Mouse (Mus musculus): ENCODE measurements at regions not wholly inside any gene's neighbourhood (a gene's known extent, or its start where the extent isn't known, plus 50 kb on each side); places are given as distances from the start of the nearest gene placed in this dataset.
A peak's percentile ranks its signal among the peaks of the same experiment; 100 is the strongest.

GRCm38 (mm10) chr16:29950136-29950535 lies 114.0 kb upstream of the Hes1 start:
- TF ChIP-seq GATA4 (IDR thresholded peaks at IDR 0.05; ENCODE audit: insufficient replicate concordance, low read length), result no peak

GRCm38 (mm10) chr16:29950791-29951190 lies 113.4 kb upstream of the Hes1 start:
- no peak for TF ChIP-seq GATA4 (IDR thresholded peaks at IDR 0.05; ENCODE audit: insufficient replicate concordance, low read length)

- TF ChIP-seq GATA4 (IDR thresholded peaks at IDR 0.05; ENCODE audit: insufficient replicate concordance, low read length), result no peak
These were observed 109.5 kb upstream of the Hes1 start for GRCm38 (mm10) chr16:29954700-29955099.

GRCm38 (mm10) chr16:29956904-29957303 lies 107.3 kb upstream of the Hes1 start:
- no peak for TF ChIP-seq GATA4 (IDR thresholded peaks at IDR 0.05; ENCODE audit: insufficient replicate concordance, low read length)

- TF ChIP-seq GATA4 (IDR thresholded peaks at IDR 0.05; ENCODE audit: insufficient replicate concordance, low read length), result no peak
These were observed 104.1 kb upstream of the Hes1 start for GRCm38 (mm10) chr16:29959939-29960637.

GRCm38 (mm10) chr16:29963284-29963683 lies 100.9 kb upstream of the Hes1 start:
- TF ChIP-seq GATA4 (IDR thresholded peaks at IDR 0.05; ENCODE audit: insufficient replicate concordance, low read length), result no peak

GRCm38 (mm10) chr16:29964563-29964962 lies 99.6 kb upstream of the Hes1 start:
- no peak; the same call in 1 of the 2 replicates for TF ChIP-seq GATA4 (IDR thresholded peaks at IDR 0.05; ENCODE audit: insufficient replicate concordance, low read length)

- TF ChIP-seq GATA4 (IDR thresholded peaks at IDR 0.05; ENCODE audit: insufficient replicate concordance, low read length), result no peak
These were observed 95.4 kb upstream of the Hes1 start for GRCm38 (mm10) chr16:29968743-29969142.

- no peak for TF ChIP-seq GATA4 (IDR thresholded peaks at IDR 0.05; ENCODE audit: insufficient replicate concordance, low read length)
These were observed 91.4 kb upstream of the Hes1 start for GRCm38 (mm10) chr16:29972741-29973141.

- 0 out of 2 replicates have a peak, but pooled peaks have one; percentile 27 for TF ChIP-seq GATA4 (IDR thresholded peaks at IDR 0.05; ENCODE audit: insufficient replicate concordance, low read length)
These were observed 90.9 kb upstream of the Hes1 start for GRCm38 (mm10) chr16:29973250-29973649.

- TF ChIP-seq GATA4 (IDR thresholded peaks at IDR 0.05; ENCODE audit: insufficient replicate concordance, low read length), result no peak
These were observed 88.4 kb upstream of the Hes1 start for GRCm38 (mm10) chr16:29975800-29976199.

- TF ChIP-seq GATA4 (IDR thresholded peaks at IDR 0.05; ENCODE audit: insufficient replicate concordance, low read length), result no peak
These were observed 87.2 kb upstream of the Hes1 start for GRCm38 (mm10) chr16:29977011-29977410.

GRCm38 (mm10) chr16:29977711-29978110 lies 86.5 kb upstream of the Hes1 start:
- TF ChIP-seq GATA4 (IDR thresholded peaks at IDR 0.05; ENCODE audit: insufficient replicate concordance, low read length), result no peak

GRCm38 (mm10) chr16:29979066-29979465 lies 85.1 kb upstream of the Hes1 start:
- no peak for TF ChIP-seq GATA4 (IDR thresholded peaks at IDR 0.05; ENCODE audit: insufficient replicate concordance, low read length)

GRCm38 (mm10) chr16:29981543-29981942 lies 82.6 kb upstream of the Hes1 start:
- TF ChIP-seq GATA4 (IDR thresholded peaks at IDR 0.05; ENCODE audit: insufficient replicate concordance, low read length), result no peak

GRCm38 (mm10) chr16:29982224-29982785 lies 81.9 kb upstream of the Hes1 start:
- no peak for TF ChIP-seq GATA4 (IDR thresholded peaks at IDR 0.05; ENCODE audit: insufficient replicate concordance, low read length)

GRCm38 (mm10) chr16:29983161-29983560 lies 81.0 kb upstream of the Hes1 start:
- TF ChIP-seq GATA4 (IDR thresholded peaks at IDR 0.05; ENCODE audit: insufficient replicate concordance, low read length), result no peak

Measured in liver, adult (tissue).